Mouse (Mus musculus) stomach, postnatal 0 days (tissue): Measurements from ENCODE around the gene Acly.

Experiments used
- CTCF ChIP-seq: IDR thresholded peaks from 2 replicates; pipeline ENCODE4 v1.5.1; 2016; ENCODE audit warnings: antibody characterized with exemption, low read depth, mild to moderate bottlenecking, moderate library complexity
- EP300 ChIP-seq: optimal IDR thresholded peaks from 2 replicates; pipeline ENCODE3; 2016; ENCODE audit warnings: antibody characterized with exemption

- TF ChIP-seq CTCF, result no peak
- TF ChIP-seq EP300, result no peak
Measured at GRCm38 (mm10) chr11:100527458-100528374, at the start of gene Acly.
